Mouse (Mus musculus): ENCODE results near the gene Adam17. TPM values are rescaled to one million over a fixed set of nuclear protein-coding genes. Genes with fewer than 3 reads are reported as not detected.
A peak's percentile ranks its signal among the peaks of the same experiment; 100 is the strongest.

Gene Adam17
- polyA plus RNA-seq, 1 experiment from 2014 or later = 44.2 TPM

DNA sequence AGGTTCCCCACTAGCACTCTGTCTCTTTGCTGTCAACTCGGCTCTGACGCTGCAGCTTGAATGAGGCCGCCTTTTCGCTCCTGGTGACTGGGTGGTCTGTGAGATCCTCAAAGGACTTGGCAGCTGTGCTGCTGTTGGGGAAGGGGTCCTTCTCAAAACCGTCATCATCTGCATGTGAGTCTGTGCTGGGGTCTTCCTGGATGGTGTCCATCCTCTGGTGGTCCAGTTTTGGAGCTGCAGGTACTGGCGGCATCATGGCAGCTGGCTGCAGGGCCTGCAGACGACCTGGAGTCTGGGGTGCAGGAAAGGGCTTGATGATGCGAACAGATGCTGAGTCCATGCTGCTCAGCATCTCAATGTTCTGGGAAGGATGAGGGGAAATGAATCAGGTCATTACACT is 48.2 kb downstream of the Adam17 start:
- H3K36me3 ChIP-seq = peaks cover 78% of the 10 kb centered on the region
- no peaks in the 10 kb centered on the region for H3K4me1 ChIP-seq
- no peaks in the 10 kb centered on the region for H3K27me3 ChIP-seq
- H3K4me2 ChIP-seq (replicated peaks) = no peak overlapping the region
- ATAC-seq (ENCODE audit: insufficient number of reproducible peaks, low FRiP score, low TSS enrichment, low read depth) = no peak
- H3K27ac ChIP-seq (replicated peaks) = no peak overlapping the region
- WGBS = 91% methylated on average over 8 of the region's 8 CpGs
- no peak overlapping the region for H3K4me3 ChIP-seq (replicated peaks)
- no peak overlapping the region for H3K9ac ChIP-seq
- no peaks in the 10 kb centered on the region for H3K9me3 ChIP-seq (replicated peaks)

- no peak for ATAC-seq (ENCODE audit: insufficient number of reproducible peaks, low FRiP score, low TSS enrichment, low read depth)
- WGBS = 81% methylated on average over 5 of the region's 5 CpGs
- H3K9ac ChIP-seq = no peak overlapping the region
- H3K4me1 ChIP-seq = no peaks in the 10 kb centered on the region
- H3K36me3 ChIP-seq = peaks cover 76% of the 10 kb centered on the region
- H3K27ac ChIP-seq (replicated peaks) = no peak overlapping the region
- no peaks in the 10 kb centered on the region for H3K9me3 ChIP-seq (replicated peaks)
- no peak overlapping the region for H3K4me3 ChIP-seq (replicated peaks)
- no peak overlapping the region for H3K4me2 ChIP-seq (replicated peaks)
- H3K27me3 ChIP-seq = no peaks in the 10 kb centered on the region
Measured at GRCm38 (mm10) chr12:21324101-21324500, 49.3 kb downstream of the Adam17 start.

GRCm38 (mm10) chr12:21322856-21323255 is 50.6 kb downstream of the Adam17 start:
- Histone ChIP-seq H3K4me1 (no peaks in the 10 kb centered on the region), H3K27ac (replicated peaks) (no peak overlapping the region), H3K4me3 (replicated peaks) (no peak overlapping the region), H3K9me3 (replicated peaks) (no peaks in the 10 kb centered on the region), H3K27me3 (no peaks in the 10 kb centered on the region), H3K4me2 (replicated peaks) (no peak overlapping the region), H3K36me3 (peaks cover 70% of the 10 kb centered on the region), H3K9ac (no peak overlapping the region)
- 89% methylated on average over 9 of the region's 9 CpGs for WGBS
- ATAC-seq (ENCODE audit: insufficient number of reproducible peaks, low FRiP score, low TSS enrichment, low read depth) = no peak

- no peak for ATAC-seq (ENCODE audit: insufficient number of reproducible peaks, low FRiP score, low TSS enrichment, low read depth)
- Histone ChIP-seq H3K27me3 (no peaks in the 10 kb centered on the region), H3K4me1 (peaks cover 2% of the 10 kb centered on the region; the same call in 1 of the 2 replicates), H3K9ac (no peak overlapping the region), H3K9me3 (replicated peaks) (no peaks in the 10 kb centered on the region), H3K4me3 (replicated peaks) (no peak overlapping the region), H3K27ac (replicated peaks) (no peak overlapping the region), H3K36me3 (peaks cover 65% of the 10 kb centered on the region), H3K4me2 (replicated peaks) (no peak overlapping the region)
- 87% methylated on average over 4 of the region's 4 CpGs for WGBS
Measured at GRCm38 (mm10) chr12:21322296-21322695, 51.1 kb downstream of the Adam17 start.

DNA sequence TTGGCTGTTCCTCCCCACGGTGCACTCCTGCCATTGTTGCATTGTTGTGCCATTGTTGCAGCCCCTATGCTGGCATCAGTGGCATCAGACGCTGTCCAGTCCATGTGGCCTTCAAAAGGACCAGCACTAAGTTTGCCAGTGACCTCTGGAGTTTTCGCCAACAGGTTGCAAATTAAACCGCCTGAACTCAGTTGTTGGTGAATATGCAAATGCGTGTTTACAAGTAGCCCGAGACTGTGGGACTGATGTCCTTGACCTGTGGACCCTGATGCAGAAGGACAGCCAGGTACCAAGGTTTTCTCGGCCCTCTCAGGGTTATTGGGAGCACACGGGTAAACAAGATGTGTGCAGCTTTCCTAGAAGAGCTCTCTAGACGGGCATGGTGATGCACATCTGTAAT is 52.3 kb downstream of the Adam17 start:
- whole genome bisulfite sequencing = 85% methylated on average over 9 of the region's 9 CpGs
- H3K4me3 ChIP-seq (replicated peaks) = no peak overlapping the region
- no peak overlapping the region for H3K9ac ChIP-seq
- H3K4me2 ChIP-seq (replicated peaks) = no peak overlapping the region
- ATAC-seq (ENCODE audit: insufficient number of reproducible peaks, low FRiP score, low TSS enrichment, low read depth) = no peak
- H3K36me3 ChIP-seq = peaks cover 54% of the 10 kb centered on the region
- H3K4me1 ChIP-seq = peaks cover 8% of the 10 kb centered on the region; the same call in 1 of the 2 replicates
- no peaks in the 10 kb centered on the region for H3K9me3 ChIP-seq (replicated peaks)
- no peak overlapping the region for H3K27ac ChIP-seq (replicated peaks)
- H3K27me3 ChIP-seq = no peaks in the 10 kb centered on the region

DNA sequence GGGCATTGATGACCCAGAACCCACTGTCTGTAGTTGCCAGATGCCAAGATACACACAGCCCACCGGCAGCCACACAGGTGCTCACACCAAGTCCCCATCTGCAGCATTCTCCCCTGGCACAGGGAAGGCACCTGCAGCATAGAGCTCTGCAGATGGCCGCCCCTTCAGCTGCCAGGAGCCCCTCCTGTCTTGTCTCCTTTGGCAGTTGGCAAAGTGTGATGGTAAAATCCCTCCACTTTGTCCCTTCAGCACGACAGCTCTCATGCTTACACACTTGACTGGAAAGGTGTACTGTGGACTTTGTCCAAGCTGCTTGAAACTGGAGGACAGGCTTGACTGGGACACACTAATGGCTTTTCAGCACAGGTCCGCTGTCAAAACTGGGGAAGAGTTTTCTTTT is 53.1 kb downstream of the Adam17 start:
- peaks cover 8% of the 10 kb centered on the region; the same call in 1 of the 2 replicates for H3K4me1 ChIP-seq
- ATAC-seq (ENCODE audit: insufficient number of reproducible peaks, low FRiP score, low TSS enrichment, low read depth) = no peak
- no peaks in the 10 kb centered on the region for H3K9me3 ChIP-seq (replicated peaks)
- no peak overlapping the region for H3K9ac ChIP-seq
- no peak overlapping the region for H3K4me2 ChIP-seq (replicated peaks)
- 80% methylated on average over 4 of the region's 4 CpGs for WGBS
- H3K27ac ChIP-seq (replicated peaks) = no peak overlapping the region
- H3K36me3 ChIP-seq = peaks cover 52% of the 10 kb centered on the region
- H3K4me3 ChIP-seq (replicated peaks) = no peak overlapping the region
- no peaks in the 10 kb centered on the region for H3K27me3 ChIP-seq

DNA sequence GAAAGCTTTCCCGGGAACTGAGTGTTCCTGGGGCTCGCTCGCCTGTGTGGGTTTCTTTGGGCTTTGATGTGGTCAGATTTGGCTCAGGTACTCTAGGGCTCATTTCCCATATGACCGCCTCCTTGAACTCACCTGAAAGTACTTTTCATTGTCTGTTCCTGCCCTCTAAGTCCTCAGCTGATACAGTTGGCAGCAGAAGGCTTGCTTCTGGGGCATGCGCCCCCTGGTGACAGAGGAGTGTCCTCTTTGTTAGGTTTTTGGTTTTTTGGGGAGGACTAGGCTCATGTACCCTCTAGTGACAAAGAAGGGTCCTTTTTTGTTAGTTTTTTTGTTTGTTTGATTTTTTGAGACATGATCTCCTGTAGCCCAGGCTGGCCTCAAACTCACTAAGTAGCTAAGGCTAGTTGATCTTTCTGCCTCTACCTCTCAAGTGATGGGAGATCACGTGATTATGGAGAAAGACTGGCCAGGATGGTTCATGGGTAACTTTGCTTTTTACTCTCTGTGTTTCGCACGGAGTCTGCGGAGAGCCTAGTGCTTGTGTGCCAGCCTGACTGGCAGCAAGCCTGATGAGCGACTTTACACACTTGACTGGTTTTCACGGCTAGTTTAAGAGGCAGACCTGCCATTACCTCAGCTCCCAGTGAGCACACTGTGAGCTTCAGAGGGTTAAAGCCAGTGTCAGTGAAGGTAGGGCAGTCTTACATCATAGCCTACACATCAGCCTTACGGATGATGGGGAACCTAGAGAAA is 55.1 kb downstream of the Adam17 start:
- Histone ChIP-seq H3K4me3 (replicated peaks) (no peak overlapping the region), H3K4me2 (replicated peaks) (no peak overlapping the region), H3K9me3 (replicated peaks) (no peaks in the 10 kb centered on the region), H3K27me3 (no peaks in the 10 kb centered on the region), H3K9ac (no peak overlapping the region), H3K36me3 (peaks cover 56% of the 10 kb centered on the region), H3K4me1 (peaks cover 8% of the 10 kb centered on the region; the same call in 1 of the 2 replicates), H3K27ac (replicated peaks) (no peak overlapping the region)
- ATAC-seq (ENCODE audit: insufficient number of reproducible peaks, low FRiP score, low TSS enrichment, low read depth) = no peak
- 77% methylated on average over 12 of the region's 12 CpGs for WGBS

- WGBS = 21% methylated on average over 7 of the region's 7 CpGs
- H3K9ac ChIP-seq = peak overlapping the region; percentile 61; the same call in 1 of the 2 replicates
- peak overlapping the region; percentile 81; the same call in 1 of the 2 replicates for H3K27ac ChIP-seq (replicated peaks)
- peaks cover 52% of the 10 kb centered on the region for H3K36me3 ChIP-seq
- no peaks in the 10 kb centered on the region for H3K27me3 ChIP-seq
- ATAC-seq (ENCODE audit: insufficient number of reproducible peaks, low FRiP score, low TSS enrichment, low read depth) = no peak
- no peaks in the 10 kb centered on the region for H3K9me3 ChIP-seq (replicated peaks)
- peaks cover 8% of the 10 kb centered on the region; the same call in 1 of the 2 replicates for H3K4me1 ChIP-seq
- H3K4me3 ChIP-seq (replicated peaks) = peak overlapping the region; percentile 73
- H3K4me2 ChIP-seq (replicated peaks) = peak overlapping the region; percentile 67
Measured at GRCm38 (mm10) chr12:21316869-21317265, 56.6 kb downstream of the Adam17 start.

- Histone ChIP-seq H3K4me1 (peaks cover 8% of the 10 kb centered on the region; the same call in 1 of the 2 replicates), H3K4me3 (replicated peaks) (peak within 1 kb of the TSS; percentile 73), H3K9me3 (replicated peaks) (no peaks in the 10 kb centered on the region), H3K4me2 (replicated peaks) (peak within 1 kb of the TSS; percentile 67), H3K9ac (peak within 1 kb of the TSS; percentile 61), H3K27me3 (no peaks in the 10 kb centered on the region), H3K36me3 (peaks cover 54% of the 10 kb centered on the region), H3K27ac (replicated peaks) (peak within 1 kb of the TSS; percentile 81)
- 2% methylated on average over 59 of the region's 59 CpGs for WGBS
- ATAC-seq (ENCODE audit: insufficient number of reproducible peaks, low FRiP score, low TSS enrichment, low read depth) = peak; percentile 92
Measured at GRCm38 (mm10) chr12:21315923-21316868, 57.2 kb downstream of the Adam17 start, which contains the start of gene Iah1. Gene Iah1 (plus strand): TSS chr12:21316389.

GRCm38 (mm10) chr12:21312201-21312600 is 61.2 kb downstream of the Adam17 start:
- no peak overlapping the region for H3K27ac ChIP-seq (replicated peaks)

GRCm38 (mm10) chr12:21306721-21307120 is 66.7 kb downstream of the Adam17 start:
- WGBS = 77% methylated on average over 4 of the region's 4 CpGs
- ATAC-seq (ENCODE audit: insufficient number of reproducible peaks, low FRiP score, low TSS enrichment, low read depth) = no peak

More at GRCm38 (mm10) chr12:21312201-21312600, 61.2 kb downstream of the Adam17 start:
- Histone ChIP-seq H3K4me3 (replicated peaks) (no peak overlapping the region), H3K4me2 (replicated peaks) (no peak overlapping the region), H3K4me1 (peaks cover 4% of the 10 kb centered on the region; the same call in 1 of the 2 replicates), H3K9ac (no peak overlapping the region), H3K36me3 (peaks cover 77% of the 10 kb centered on the region), H3K27me3 (no peaks in the 10 kb centered on the region), H3K9me3 (replicated peaks) (no peaks in the 10 kb centered on the region)
- ATAC-seq (ENCODE audit: insufficient number of reproducible peaks, low FRiP score, low TSS enrichment, low read depth) = no peak
- 84% methylated on average over 5 of the region's 5 CpGs for WGBS

More at GRCm38 (mm10) chr12:21306721-21307120, 66.7 kb downstream of the Adam17 start:
- Histone ChIP-seq H3K4me2 (replicated peaks) (no peak overlapping the region), H3K4me3 (replicated peaks) (no peak overlapping the region), H3K27ac (replicated peaks) (no peak overlapping the region), H3K9ac (no peak overlapping the region), H3K36me3 (peaks cover 93% of the 10 kb centered on the region), H3K9me3 (replicated peaks) (no peaks in the 10 kb centered on the region), H3K27me3 (no peaks in the 10 kb centered on the region), H3K4me1 (no peaks in the 10 kb centered on the region)
